Mouse (Mus musculus) layer of hippocampus, adult 11-12 months (tissue): ENCODE results near the gene Sparcl1.
A peak's percentile ranks its signal among the peaks of the same experiment; 100 is the strongest.

Experiments used
- DNase-seq: peaks from one replicate; pipeline ENCODE4 v3.0.0; 2022; ENCODE audit warnings: low spot score

Sparcl1 gene

GRCm38 (mm10) chr5:104061936-104062772, 51.4 kb downstream of the Sparcl1 start:
- DNase-seq, result no peak

GRCm38 (mm10) chr5:104060429-104060828, 53.1 kb downstream of the Sparcl1 start:
- no peak for DNase-seq

- DNase-seq, result no peak
These were observed 53.9 kb downstream of the Sparcl1 start for GRCm38 (mm10) chr5:104059628-104060027.

- DNase-seq, result peak; percentile 57
These were observed 55.5 kb downstream of the Sparcl1 start for GRCm38 (mm10) chr5:104058021-104058420.

- DNase-seq, result no peak
These were observed 57.2 kb downstream of the Sparcl1 start for GRCm38 (mm10) chr5:104056295-104056694.

GRCm38 (mm10) chr5:104055816-104056215, 57.7 kb downstream of the Sparcl1 start:
- no peak for DNase-seq

- DNase-seq, result no peak
These were observed 58.6 kb downstream of the Sparcl1 start for GRCm38 (mm10) chr5:104054938-104055337.

GRCm38 (mm10) chr5:104052956-104053355, 60.6 kb downstream of the Sparcl1 start:
- no peak for DNase-seq

- no peak for DNase-seq
These were observed 65.4 kb downstream of the Sparcl1 start for GRCm38 (mm10) chr5:104048139-104048538.

- no peak for DNase-seq
These were observed 66.1 kb downstream of the Sparcl1 start for GRCm38 (mm10) chr5:104047200-104048105.

- peak; percentile 98 for DNase-seq
These were observed 67.0 kb downstream of the Sparcl1 start, which contains the start of gene Nudt9 for GRCm38 (mm10) chr5:104046256-104047199. Nudt9 (plus strand) TSS chr5:104046306.

- DNase-seq, result no peak
These were observed 69.8 kb downstream of the Sparcl1 start for GRCm38 (mm10) chr5:104043704-104044103.

GRCm38 (mm10) chr5:104042906-104043305, 70.6 kb downstream of the Sparcl1 start:
- no peak for DNase-seq

GRCm38 (mm10) chr5:104039154-104039932, 74.2 kb downstream of the Sparcl1 start:
- DNase-seq, result peak; percentile 69

- DNase-seq, result no peak
These were observed 76.8 kb downstream of the Sparcl1 start for GRCm38 (mm10) chr5:104036686-104037085.

GRCm38 (mm10) chr5:104035824-104036223, 77.7 kb downstream of the Sparcl1 start:
- no peak for DNase-seq

- no peak for DNase-seq
These were observed 78.5 kb downstream of the Sparcl1 start for GRCm38 (mm10) chr5:104035066-104035465.

- DNase-seq, result no peak
These were observed 81.0 kb downstream of the Sparcl1 start for GRCm38 (mm10) chr5:104032434-104033097.
